Mouse (Mus musculus): ENCODE results near the gene Klc3.

DNA sequence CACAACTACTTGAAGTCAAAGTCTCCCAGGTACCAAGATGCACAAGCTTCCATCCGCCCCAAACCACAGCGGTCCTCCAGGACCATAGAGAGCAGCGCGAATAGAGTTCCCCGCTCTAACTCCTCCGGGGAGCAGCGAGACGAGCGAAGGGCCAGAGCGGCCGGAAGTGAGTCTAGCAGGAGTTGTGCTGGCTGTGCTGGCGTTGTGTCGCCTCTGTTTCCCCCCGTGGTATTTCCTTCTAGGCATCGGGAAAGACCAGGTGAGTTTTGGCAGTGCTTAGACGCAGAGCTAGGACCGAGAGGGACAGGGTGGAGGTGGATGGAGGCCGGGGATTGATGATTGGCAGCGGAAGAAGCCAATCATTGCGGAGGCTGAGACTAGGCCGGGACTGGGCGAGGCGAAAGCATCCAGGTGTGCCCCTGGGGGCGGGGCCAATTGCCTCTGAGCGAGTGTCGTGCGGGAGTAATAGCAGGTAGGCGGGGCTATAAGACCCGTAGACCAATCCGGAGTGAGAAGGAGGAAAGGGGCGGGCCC lies 58.9 kb downstream of the Klc3 start:
- TF ChIP-seq CTCF (IDR thresholded peaks at IDR 0.05 in 2 of 3, conservative IDR thresholded peaks at IDR 0.05 in 1 of 3; ENCODE audit: control insufficient read depth in 1 of 3, insufficient read depth in 1 of 3, low read depth in 2 of 3, low read length in 3 of 3, poor library complexity in 1 of 3, severe bottlenecking in 1 of 3) (no peak), MEF2A (IDR thresholded peaks at IDR 0.05; ENCODE audit: extremely low read depth, insufficient replicate concordance, low read depth, low read length, poor library complexity, severe bottlenecking) (no peak), POLR2A (IDR thresholded peaks at IDR 0.05; ENCODE audit: control insufficient read depth in 1 of 2, insufficient read depth in 1 of 2, low read depth in 1 of 2, low read length in 2 of 2, poor library complexity in 1 of 2) (peak in 1 of 2 experiments; percentile 65; a peak in 2 of 4 replicates), TAL1 (IDR thresholded peaks at IDR 0.05; ENCODE audit: low read length) (no peak), NRF1 (IDR thresholded peaks at IDR 0.05; ENCODE audit: insufficient read depth, low read depth, low read length, poor library complexity, severe bottlenecking) (no peak), EP300 (IDR thresholded peaks at IDR 0.05; ENCODE audit: low read depth in 1 of 2, low read length in 2 of 2) (no peak), ZC3H11A (IDR thresholded peaks at IDR 0.05; ENCODE audit: low read depth, low read length) (no peak), JUND (IDR thresholded peaks at IDR 0.05; ENCODE audit: low read depth, low read length) (no peak), MAFK (IDR thresholded peaks at IDR 0.05; ENCODE audit: borderline replicate concordance, low read depth, low read length) (no peak), POLR2AphosphoS2 (IDR thresholded peaks at IDR 0.05; ENCODE audit: low read length) (no peak), HCFC1 (IDR thresholded peaks at IDR 0.05; ENCODE audit: low read depth, low read length) (peak; percentile 98)

All from MEL (cell line).